Comparison of ENCODE assay signal across 10 mouse cellular contexts in the genomic region with DNA sequence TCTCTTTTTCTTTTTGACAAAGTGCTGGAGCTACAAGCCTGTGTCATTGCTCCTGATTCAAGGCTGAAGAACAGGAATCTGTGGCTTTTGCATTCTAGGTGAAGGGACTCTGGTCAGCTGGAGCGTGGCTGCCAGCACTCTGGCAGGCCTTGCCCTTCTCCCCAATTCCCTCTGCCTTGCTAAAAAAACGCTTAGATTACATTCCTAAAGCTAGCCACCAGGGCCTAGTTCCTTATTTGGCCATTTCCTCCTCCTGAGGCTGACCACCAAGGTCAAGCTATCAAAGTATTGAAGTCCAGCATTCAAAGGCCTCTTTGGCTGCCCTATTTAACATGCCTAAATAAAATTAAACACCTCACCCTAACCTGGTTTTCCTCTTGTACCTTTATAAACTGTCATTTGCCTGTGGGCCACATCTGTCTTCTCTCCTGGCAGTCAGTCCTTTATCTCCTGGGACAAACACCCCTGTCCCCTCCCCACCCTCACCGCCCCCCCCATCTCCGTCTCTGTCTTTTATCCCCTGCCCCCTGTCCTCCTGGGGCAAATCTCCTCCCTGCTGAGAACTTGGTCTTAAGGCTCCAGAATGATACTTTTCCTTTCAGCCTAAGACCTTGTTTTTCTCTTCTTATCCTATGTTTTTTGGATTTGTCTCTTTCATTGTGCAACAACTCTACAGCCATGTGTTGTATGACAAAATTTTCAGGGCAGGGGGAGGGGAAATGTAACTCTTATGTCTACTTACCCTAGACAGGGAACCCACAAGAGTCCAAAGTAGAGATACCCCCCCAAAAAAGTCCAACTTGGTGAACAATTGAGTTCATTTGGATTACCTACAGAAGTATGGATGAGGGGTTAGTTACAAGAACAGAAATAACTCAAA. TPM values are rescaled to one million over a fixed set of nuclear protein-coding genes. Genes with fewer than 3 reads are reported as not detected.
DNase-seq lines count a peak whose midpoint lies in the region; ATAC-seq lines count a peak whose summit lies in the region.
"Had no signal": no experiment of that assay in that cellular context is flagged by ENCODE, and none has a peak within 500 bp of the region (broad histone marks: within the 10 kb centered on the region; RNA-seq: fewer than 3 reads in every experiment).

No protein-coding gene starts in this region.

- no peak overlapping the region for H3K4me2 ChIP-seq in forebrain, embryonic 11.5 days (ENCODE audit: low read depth, low read length, severe bottlenecking)
- no peak overlapping the region for H3K4me2 ChIP-seq in midbrain, embryonic 16.5 days (ENCODE audit: low read length)
- H3K4me2 ChIP-seq: embryonic facial prominence, embryonic 12.5 days had no signal

- H3K36me3 ChIP-seq in forebrain, embryonic 10.5 days (replicated peaks) = no peaks in the 10 kb centered on the region
- no peaks in the 10 kb centered on the region for H3K36me3 ChIP-seq in forebrain, embryonic 11.5 days (ENCODE audit: control insufficient read depth, insufficient read depth, low read length)
- no peaks in the 10 kb centered on the region for H3K36me3 ChIP-seq in midbrain, embryonic 16.5 days (ENCODE audit: control insufficient read depth, insufficient read depth, low read length)
- H3K36me3 ChIP-seq: embryonic facial prominence, embryonic 12.5 days had no signal

- 0 out of 2 replicates have a peak overlapping the region, but pooled peaks have one; percentile 1 for H3K27ac ChIP-seq in forebrain, embryonic 10.5 days
- H3K27ac ChIP-seq in forebrain, embryonic 11.5 days (ENCODE audit: low read depth, low read length) = no peak overlapping the region
- peak overlapping the region; percentile 99 for H3K27ac ChIP-seq in brown adipose tissue, adult 24 weeks (replicated peaks; ENCODE audit: low read depth, low read length)
- no peak overlapping the region for H3K27ac ChIP-seq in midbrain, embryonic 16.5 days (ENCODE audit: low read length)
- H3K27ac ChIP-seq: embryonic facial prominence, embryonic 12.5 days had no signal

- no peak for ATAC-seq in forebrain, embryonic 11.5 days (replicated peaks; ENCODE audit: low FRiP score)
- no peak for ATAC-seq in granulocyte monocyte progenitor cell, adult 5-6 weeks (replicated peaks; ENCODE audit: poor library complexity, severe bottlenecking)
- no peak for ATAC-seq in midbrain, embryonic 16.5 days

- H3K4me1 ChIP-seq in forebrain, embryonic 10.5 days = peaks cover 9% of the 10 kb centered on the region
- H3K4me1 ChIP-seq in forebrain, embryonic 11.5 days (replicated peaks; ENCODE audit: control insufficient read depth, insufficient read depth, low read length) = 0 out of 2 replicates have a peak, but pooled peaks cover 2% of the 10 kb centered on the region
- peaks cover 29% of the 10 kb centered on the region for H3K4me1 ChIP-seq in brown adipose tissue, adult 24 weeks (ENCODE audit: control insufficient read depth, insufficient read depth, insufficient read length, low read length)
- 0 out of 2 replicates have a peak, but pooled peaks cover 2% of the 10 kb centered on the region for H3K4me1 ChIP-seq in midbrain, embryonic 16.5 days (ENCODE audit: control insufficient read depth, insufficient read depth, low read length)
- H3K4me1 ChIP-seq: embryonic facial prominence, embryonic 12.5 days had no signal

- H3K9ac ChIP-seq in forebrain, embryonic 11.5 days (ENCODE audit: low read length) = no peak overlapping the region
- H3K9ac ChIP-seq in midbrain, embryonic 16.5 days (ENCODE audit: low read depth, low read length) = no peak overlapping the region
- H3K9ac ChIP-seq: embryonic facial prominence, embryonic 12.5 days had no signal

- DNase-seq in forebrain, embryonic 10.5 days (ENCODE audit: extremely low spot score, low spot score) = no peak
- no peak for DNase-seq in forebrain, embryonic 11.5 days (ENCODE audit: low spot score)
- DNase-seq in kidney, adult 8-10 months = peak; percentile 45 to 84
- peak; percentile 48 for DNase-seq in lung, postnatal 10 days
- DNase-seq in thymus, postnatal 4 days = no peak
- DNase-seq: B cell, adult 2 months had no signal

- no peaks in the 10 kb centered on the region for H3K9me3 ChIP-seq in forebrain, embryonic 10.5 days
- H3K9me3 ChIP-seq in forebrain, embryonic 11.5 days (ENCODE audit: control insufficient read depth, low read length) = no peaks in the 10 kb centered on the region
- H3K9me3 ChIP-seq in midbrain, embryonic 16.5 days (replicated peaks; ENCODE audit: control insufficient read depth, low read length, poor library complexity, severe bottlenecking) = no peaks in the 10 kb centered on the region
- H3K9me3 ChIP-seq: embryonic facial prominence, embryonic 12.5 days had no signal

- 35% methylated on average over 4 of the region's 4 CpGs for WGBS in forebrain, embryonic 10.5 days
- WGBS in forebrain, embryonic 11.5 days = 37% methylated on average over 4 of the region's 4 CpGs
- 41% methylated on average over 4 of the region's 4 CpGs for WGBS in midbrain, embryonic 16.5 days

- H3K4me3 ChIP-seq in forebrain, embryonic 10.5 days = no peak overlapping the region
- no peak overlapping the region for H3K4me3 ChIP-seq in forebrain, embryonic 11.5 days (ENCODE audit: low read depth, low read length)
- no peak overlapping the region for H3K4me3 ChIP-seq in brown adipose tissue, adult 24 weeks (ENCODE audit: insufficient read depth, low read depth, low read length)
- H3K4me3 ChIP-seq in midbrain, embryonic 16.5 days (ENCODE audit: low read depth, low read length) = no peak overlapping the region
- H3K4me3 ChIP-seq: embryonic facial prominence, embryonic 12.5 days had no signal

- H3K27me3 ChIP-seq in forebrain, embryonic 10.5 days (ENCODE audit: poor library complexity, severe bottlenecking) = no peaks in the 10 kb centered on the region
- H3K27me3 ChIP-seq in forebrain, embryonic 11.5 days (ENCODE audit: control insufficient read depth, insufficient read depth, low read length) = no peaks in the 10 kb centered on the region
- no peaks in the 10 kb centered on the region for H3K27me3 ChIP-seq in midbrain, embryonic 16.5 days (ENCODE audit: control insufficient read depth, insufficient read depth, low read depth, low read length)
- H3K27me3 ChIP-seq: embryonic facial prominence, embryonic 12.5 days had no signal

RNA-seq across cellular contexts. Expression of a gene that starts 17.9 kb away (rescaled TPM):
- 8.2 and 8.9 TPM in 2 replicates for polyA plus RNA-seq in forebrain, embryonic 10.5 days (2016; fragmentation: Nextera tagmentation; extraction: Ambion mirVana)
- 10.1 and 10.4 TPM in 2 replicates for polyA plus RNA-seq in forebrain, embryonic 11.5 days (2014; fragmentation: Nextera tagmentation; extraction: Ambion mirVana)
- 1.7 and 2.3 TPM in 2 replicates for polyA plus RNA-seq in brown adipose tissue, adult 24 weeks (2012; ENCODE audit: insufficient read depth, insufficient read length, missing spikeins)
- 12.4 and 14.1 TPM in 2 replicates for total RNA-seq in granulocyte monocyte progenitor cell, adult 5-6 weeks (2014; fragmentation: Nextera tagmentation)
- total RNA-seq in granulocyte monocyte progenitor cell, adult 5-6 weeks (2017) = 6.4 and 7.3 TPM in 2 replicates
- 9.4 and 9.6 TPM in 2 replicates for polyA plus RNA-seq in midbrain, embryonic 16.5 days (2015; fragmentation: Nextera tagmentation; extraction: Ambion mirVana)

RNA-seq across cellular contexts. Expression of a gene that starts 50.9 kb away (rescaled TPM):
- polyA plus RNA-seq in forebrain, embryonic 10.5 days (2016; fragmentation: Nextera tagmentation; extraction: Ambion mirVana) = 206 and 216 TPM in 2 replicates
- polyA plus RNA-seq in forebrain, embryonic 11.5 days (2014; fragmentation: Nextera tagmentation; extraction: Ambion mirVana) = 209 and 217 TPM in 2 replicates
- polyA plus RNA-seq in brown adipose tissue, adult 24 weeks (2012; ENCODE audit: insufficient read depth, insufficient read length, missing spikeins) = 657 and 1,031 TPM in 2 replicates
- 28.1 and 32.6 TPM in 2 replicates for total RNA-seq in granulocyte monocyte progenitor cell, adult 5-6 weeks (2014; fragmentation: Nextera tagmentation)
- total RNA-seq in granulocyte monocyte progenitor cell, adult 5-6 weeks (2017) = 34.1 and 34.9 TPM in 2 replicates
- polyA plus RNA-seq in midbrain, embryonic 16.5 days (2015; fragmentation: Nextera tagmentation; extraction: Ambion mirVana) = 361 and 403 TPM in 2 replicates

Comparison
In these comparisons a context has a peak if more than half of its experiments do, and no peak if none do; other contexts are left out.
1. H3K27ac ChIP-seq: peak in forebrain, embryonic 10.5 days (single experiment) and brown adipose tissue, adult 24 weeks (single experiment); none in forebrain, embryonic 11.5 days (single experiment) and midbrain, embryonic 16.5 days (single experiment).
2. DNase-seq: peak in kidney, adult 8-10 months (2 of 2) and lung, postnatal 10 days (single experiment); none in forebrain, embryonic 10.5 days (single experiment), forebrain, embryonic 11.5 days (single experiment) and thymus, postnatal 4 days (single experiment).